Mouse (Mus musculus): Measurements from ENCODE around the gene Wnk1.

- TF ChIP-seq CTCF (IDR thresholded peaks at IDR 0.05; ENCODE audit: low read depth, low read length) (no peak), POLR2A (IDR thresholded peaks at IDR 0.05; ENCODE audit: extremely low read depth, insufficient read depth, low read length) (no peak)
Observed at GRCm38 (mm10) chr6:120040557-120040857, 2.0 kb upstream of the Wnk1 start.
